Mouse (Mus musculus): ENCODE measurements at regions not wholly inside any gene's neighbourhood (a gene's known extent, or its start where the extent isn't known, plus 50 kb on each side); places are given as distances from the start of the nearest gene placed in this dataset.

- Histone ChIP-seq H3K27ac (replicated peaks) (peak overlapping the region; percentile 75), H3K9me3 (no peaks in the 10 kb centered on the region), H3K27me3 (replicated peaks; ENCODE audit: low read depth, poor library complexity, severe bottlenecking) (peaks cover 19% of the 10 kb centered on the region), H3K36me3 (replicated peaks) (no peaks in the 10 kb centered on the region), H3K4me1 (peaks cover 51% of the 10 kb centered on the region), H3K4me3 (no peak overlapping the region)
- no peak for DNase-seq (ENCODE audit: low spot score)
- 40% methylated on average over 5 of the region's 5 CpGs for WGBS
Observed at GRCm38 (mm10) chr11:24371687-24371950, 293.8 kb downstream of the Bcl11a start.

GRCm38 (mm10) chr11:24371963-24372362, 294.1 kb downstream of the Bcl11a start:
- Histone ChIP-seq H3K27ac (replicated peaks) (peak overlapping the region; percentile 75), H3K27me3 (replicated peaks; ENCODE audit: low read depth, poor library complexity, severe bottlenecking) (peaks cover 19% of the 10 kb centered on the region)

GRCm38 (mm10) chr11:24372616-24373015, 294.8 kb downstream of the Bcl11a start:
- H3K27me3 ChIP-seq (replicated peaks; ENCODE audit: low read depth, poor library complexity, severe bottlenecking) = peaks cover 19% of the 10 kb centered on the region
- 52% methylated on average over 5 of the region's 5 CpGs for WGBS
- no peak overlapping the region for H3K4me3 ChIP-seq
- H3K9me3 ChIP-seq = no peaks in the 10 kb centered on the region
- no peak for DNase-seq (ENCODE audit: low spot score)
- peak overlapping the region; percentile 75 for H3K27ac ChIP-seq (replicated peaks)
- peaks cover 61% of the 10 kb centered on the region for H3K4me1 ChIP-seq
- H3K36me3 ChIP-seq (replicated peaks) = no peaks in the 10 kb centered on the region

More at GRCm38 (mm10) chr11:24371963-24372362, 294.1 kb downstream of the Bcl11a start:
- Histone ChIP-seq H3K4me3 (no peak overlapping the region), H3K36me3 (replicated peaks) (no peaks in the 10 kb centered on the region), H3K4me1 (peaks cover 55% of the 10 kb centered on the region), H3K9me3 (no peaks in the 10 kb centered on the region)
- WGBS = 28% methylated on average over 8 of the region's 8 CpGs
- DNase-seq (ENCODE audit: low spot score) = peak; percentile 28

GRCm38 (mm10) chr11:24373301-24373700, 295.4 kb downstream of the Bcl11a start:
- H3K9me3 ChIP-seq = no peaks in the 10 kb centered on the region
- H3K4me3 ChIP-seq = no peak overlapping the region
- peaks cover 62% of the 10 kb centered on the region for H3K4me1 ChIP-seq
- no peak overlapping the region for H3K27ac ChIP-seq (replicated peaks)
- no peak for DNase-seq (ENCODE audit: low spot score)
- H3K27me3 ChIP-seq (replicated peaks; ENCODE audit: low read depth, poor library complexity, severe bottlenecking) = peaks cover 19% of the 10 kb centered on the region
- WGBS = 35% methylated on average over 4 of the region's 4 CpGs
- H3K36me3 ChIP-seq (replicated peaks) = no peaks in the 10 kb centered on the region

GRCm38 (mm10) chr11:24377530-24377929, 299.7 kb downstream of the Bcl11a start:
- Histone ChIP-seq H3K4me3 (no peak overlapping the region), H3K36me3 (replicated peaks) (no peaks in the 10 kb centered on the region), H3K9me3 (no peaks in the 10 kb centered on the region), H3K27ac (replicated peaks) (0 out of 2 replicates have a peak overlapping the region, but pooled peaks have one; percentile 48), H3K4me1 (peaks cover 24% of the 10 kb centered on the region), H3K27me3 (replicated peaks; ENCODE audit: low read depth, poor library complexity, severe bottlenecking) (peaks cover 5% of the 10 kb centered on the region)
- no peak for DNase-seq (ENCODE audit: low spot score)
- 49% methylated on average over 2 of the region's 2 CpGs for WGBS

GRCm38 (mm10) chr11:24390578-24390977, 312.7 kb downstream of the Bcl11a start:
- WGBS = 26% methylated on average over 5 of the region's 5 CpGs
- peak; percentile 60 for DNase-seq (ENCODE audit: low spot score)
- H3K4me1 ChIP-seq = peaks cover 20% of the 10 kb centered on the region
- H3K9me3 ChIP-seq = no peaks in the 10 kb centered on the region
- no peak overlapping the region for H3K4me3 ChIP-seq
- no peak overlapping the region; the same call in none of the 2 replicates for H3K27ac ChIP-seq (replicated peaks)
- H3K36me3 ChIP-seq (replicated peaks) = no peaks in the 10 kb centered on the region
- no peaks in the 10 kb centered on the region for H3K27me3 ChIP-seq (replicated peaks; ENCODE audit: low read depth, poor library complexity, severe bottlenecking)

GRCm38 (mm10) chr11:24391385-24391784, 313.5 kb downstream of the Bcl11a start:
- Histone ChIP-seq H3K4me1 (peaks cover 20% of the 10 kb centered on the region), H3K36me3 (replicated peaks) (no peaks in the 10 kb centered on the region), H3K9me3 (no peaks in the 10 kb centered on the region), H3K27ac (replicated peaks) (peak overlapping the region; percentile 35; the same call in 1 of the 2 replicates), H3K27me3 (replicated peaks; ENCODE audit: low read depth, poor library complexity, severe bottlenecking) (no peaks in the 10 kb centered on the region), H3K4me3 (no peak overlapping the region)
- no peak for DNase-seq (ENCODE audit: low spot score)
- WGBS = 76% methylated on average over 1 of the region's 1 CpGs

- H3K27ac ChIP-seq (replicated peaks) = no peak overlapping the region
- DNase-seq (ENCODE audit: low spot score) = no peak
- H3K9me3 ChIP-seq = no peaks in the 10 kb centered on the region
- H3K36me3 ChIP-seq (replicated peaks) = no peaks in the 10 kb centered on the region
- peaks cover 17% of the 10 kb centered on the region for H3K4me1 ChIP-seq
- no peaks in the 10 kb centered on the region for H3K27me3 ChIP-seq (replicated peaks; ENCODE audit: low read depth, poor library complexity, severe bottlenecking)
- 96% methylated on average over 2 of the region's 2 CpGs for WGBS
- H3K4me3 ChIP-seq = no peak overlapping the region
Observed at GRCm38 (mm10) chr11:24395478-24395877, 317.6 kb downstream of the Bcl11a start.

- no peak overlapping the region for H3K27ac ChIP-seq (replicated peaks)
- 0 out of 2 replicates have a peak, but pooled peaks cover 3% of the 10 kb centered on the region for H3K4me1 ChIP-seq
- no peak for DNase-seq (ENCODE audit: low spot score)
- H3K36me3 ChIP-seq (replicated peaks) = no peaks in the 10 kb centered on the region
- 88% methylated on average over 5 of the region's 5 CpGs for WGBS
- no peaks in the 10 kb centered on the region for H3K9me3 ChIP-seq
- H3K27me3 ChIP-seq (replicated peaks; ENCODE audit: low read depth, poor library complexity, severe bottlenecking) = no peaks in the 10 kb centered on the region
- H3K4me3 ChIP-seq = no peak overlapping the region
Observed at GRCm38 (mm10) chr11:24396911-24397310, 319.1 kb downstream of the Bcl11a start.

- H3K9me3 ChIP-seq = no peaks in the 10 kb centered on the region
- WGBS = 37% methylated on average over 1 of the region's 1 CpGs
Observed at GRCm38 (mm10) chr11:24397710-24398109, 319.9 kb downstream of the Bcl11a start.

GRCm38 (mm10) chr11:24401151-24401550, 323.3 kb downstream of the Bcl11a start:
- H3K4me1 ChIP-seq = no peaks in the 10 kb centered on the region
- H3K27me3 ChIP-seq (replicated peaks; ENCODE audit: low read depth, poor library complexity, severe bottlenecking) = no peaks in the 10 kb centered on the region
- H3K36me3 ChIP-seq (replicated peaks) = no peaks in the 10 kb centered on the region
- no peak overlapping the region for H3K4me3 ChIP-seq
- WGBS = 83% methylated on average over 3 of the region's 3 CpGs
- H3K27ac ChIP-seq (replicated peaks) = no peak overlapping the region
- no peaks in the 10 kb centered on the region for H3K9me3 ChIP-seq
- DNase-seq (ENCODE audit: low spot score) = no peak

More at GRCm38 (mm10) chr11:24397710-24398109, 319.9 kb downstream of the Bcl11a start:
- DNase-seq (ENCODE audit: low spot score) = no peak
- no peak overlapping the region for H3K27ac ChIP-seq (replicated peaks)
- H3K36me3 ChIP-seq (replicated peaks) = no peaks in the 10 kb centered on the region
- H3K4me3 ChIP-seq = no peak overlapping the region
- H3K27me3 ChIP-seq (replicated peaks; ENCODE audit: low read depth, poor library complexity, severe bottlenecking) = no peaks in the 10 kb centered on the region
- no peaks in the 10 kb centered on the region for H3K4me1 ChIP-seq

- 73% methylated on average over 3 of the region's 3 CpGs for whole genome bisulfite sequencing
Observed at GRCm38 (mm10) chr11:24402127-24402526, 324.3 kb downstream of the Bcl11a start.

GRCm38 (mm10) chr11:24414804-24415203, 336.9 kb downstream of the Bcl11a start:
- Histone ChIP-seq H3K27me3 (replicated peaks; ENCODE audit: low read depth, poor library complexity, severe bottlenecking) (no peaks in the 10 kb centered on the region), H3K4me3 (no peak overlapping the region), H3K4me1 (peaks cover 2% of the 10 kb centered on the region; the same call in 1 of the 2 replicates), H3K9me3 (peaks cover 5% of the 10 kb centered on the region; the same call in 1 of the 2 replicates), H3K36me3 (replicated peaks) (no peaks in the 10 kb centered on the region), H3K27ac (replicated peaks) (no peak overlapping the region)
- peak; percentile 21 for DNase-seq (ENCODE audit: low spot score)

More at GRCm38 (mm10) chr11:24402127-24402526, 324.3 kb downstream of the Bcl11a start:
- H3K27ac ChIP-seq (replicated peaks) = no peak overlapping the region
- no peaks in the 10 kb centered on the region for H3K36me3 ChIP-seq (replicated peaks)
- no peak overlapping the region for H3K4me3 ChIP-seq
- H3K27me3 ChIP-seq (replicated peaks; ENCODE audit: low read depth, poor library complexity, severe bottlenecking) = no peaks in the 10 kb centered on the region
- DNase-seq (ENCODE audit: low spot score) = no peak
- H3K9me3 ChIP-seq = no peaks in the 10 kb centered on the region
- H3K4me1 ChIP-seq = no peaks in the 10 kb centered on the region

Data from embryonic facial prominence, embryonic 10.5 days (tissue).